Mouse (Mus musculus) lung, postnatal 0 days (tissue): ENCODE data around the gene Vgll2. TPM values are rescaled to one million over a fixed set of nuclear protein-coding genes. Genes with fewer than 3 reads are reported as not detected.

Experiments
- ATAC-seq: fragments of 200-750 bp; cut with Nextera tagmentation; 2 replicates; pipeline ENCODE4 v1.8.0; 2017; ENCODE audit warnings: moderate library complexity
- DNase-seq: peaks from one replicate; pipeline ENCODE4 v3.0.0-alpha.2; 2016; ENCODE audit warnings: low spot score
- H3K27ac ChIP-seq: fragments of 300-500 bp; sonication (generic); 2 replicates; pipeline ENCODE4 v1.5.1; 2014; ENCODE audit warnings: antibody characterized with exemption, mild to moderate bottlenecking, low read length, mixed read lengths
- H3K27me3 ChIP-seq: fragments of 300-500 bp; sonication (generic); replicated peaks from 2 replicates; pipeline ENCODE4 v1.6.1; 2014; ENCODE audit warnings: low read length, mixed read lengths; ENCODE audit not compliant: insufficient read depth
- H3K36me3 ChIP-seq: fragments of 300-500 bp; sonication (generic); 2 replicates; pipeline ENCODE4 v1.6.1; 2014; ENCODE audit warnings: low read length, mixed read lengths; ENCODE audit not compliant: insufficient read depth
- H3K4me1 ChIP-seq: fragments of 300-500 bp; sonication (generic); 2 replicates; pipeline ENCODE4 v1.6.1; 2014; ENCODE audit warnings: antibody characterized with exemption, low read depth, low read length, mixed read lengths; ENCODE audit not compliant: insufficient read depth
- H3K4me2 ChIP-seq: fragments of 300-500 bp; sonication (generic); replicated peaks from 2 replicates; pipeline ENCODE4 v1.6.1; 2014; ENCODE audit warnings: low read depth, mild to moderate bottlenecking, low read length, moderate library complexity, mixed read lengths
- H3K4me3 ChIP-seq: fragments of 300-500 bp; sonication (generic); 2 replicates; pipeline ENCODE4 v1.5.1; 2014; ENCODE audit warnings: low read depth, low read length
- H3K9ac ChIP-seq: fragments of 300-500 bp; sonication (generic); replicated peaks from 2 replicates; pipeline ENCODE4 v1.6.1; 2014; ENCODE audit warnings: low read depth, mild to moderate bottlenecking
- H3K9me3 ChIP-seq: fragments of 300-500 bp; sonication (generic); 2 replicates; pipeline ENCODE4 v1.6.1; 2016; ENCODE audit warnings: low read length, mixed read lengths
- CTCF ChIP-seq: IDR thresholded peaks from 2 replicates; pipeline ENCODE4 v1.5.1; 2016; ENCODE audit warnings: antibody characterized with exemption, mild to moderate bottlenecking
- EP300 ChIP-seq: IDR thresholded peaks from 2 replicates; pipeline ENCODE4 v1.6.1; 2016; ENCODE audit warnings: antibody characterized with exemption, mild to moderate bottlenecking, control low read depth
- WGBS: fragments of 180-500 bp; shearing (Covaris S2); extraction: QIAGEN DNeasy Blood & Tissue Kit; methylation state at CpG from one replicate; pipeline ENCODE4 v1.1.7; 2014; 5-methylcytosine and 5-hydroxymethylcytosine counted together
- polyA plus RNA-seq: library from polyadenylated mRNA; unstranded; fragments of >200 nt; fragmentation: Nextera tagmentation; extraction: Ambion mirVana; gene quantifications from 2 replicates; pipeline ENCODE4 v1.2.1, GENCODE M21; 2015

Gene Vgll2
- not detected in 2 replicates for polyA plus RNA-seq

DNA sequence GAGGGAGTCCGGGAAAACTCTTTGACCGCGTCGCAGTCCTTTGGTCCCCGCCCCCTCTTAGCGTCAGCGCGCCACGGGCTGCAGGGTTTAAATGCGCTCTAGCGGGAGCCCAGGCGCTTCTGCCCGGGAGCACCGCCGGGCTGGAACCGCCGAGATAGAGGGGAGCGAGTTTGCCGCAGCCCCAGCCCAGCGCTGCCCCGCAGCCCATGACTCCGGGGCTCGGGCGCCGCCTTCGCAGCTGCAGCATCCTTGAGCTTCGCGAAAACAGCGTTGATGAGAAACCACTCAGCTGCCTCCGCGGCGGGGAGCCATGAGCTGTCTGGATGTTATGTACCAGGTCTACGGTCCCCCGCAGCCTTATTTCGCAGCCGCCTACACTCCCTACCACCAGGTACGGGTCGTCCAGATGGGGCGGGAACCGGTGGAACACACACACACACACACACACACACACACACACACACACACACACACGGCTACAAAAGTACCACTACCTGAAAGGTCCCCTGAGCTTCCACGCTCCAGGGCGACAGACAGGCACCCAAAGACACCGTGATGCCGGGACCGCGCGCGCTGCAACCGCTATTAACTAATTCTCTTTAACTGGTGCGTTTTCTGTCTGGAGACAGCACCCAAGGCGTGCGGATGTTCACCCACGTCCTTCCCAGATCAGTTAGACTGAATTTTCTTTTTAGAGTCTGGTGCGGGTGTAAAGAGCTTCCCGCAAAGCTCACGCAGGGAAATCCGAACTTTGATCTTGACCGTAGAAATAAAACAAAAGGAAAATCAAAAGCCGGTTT is at the start of gene Vgll2:
Vgll2 (plus strand) TSS at position 90 of the 800 bp plus-strand sequence.
- WGBS: under 1% methylated on average over 56 of the region's 60 CpGs
- H3K4me1 ChIP-seq: 0 out of 2 replicates have a peak, but pooled peaks cover 5% of the 10 kb centered on the region
- no peak for TF ChIP-seq EP300
- TF ChIP-seq CTCF: no peak
- H3K27me3 ChIP-seq: peaks cover 67% of the 10 kb centered on the region
- no peaks in the 10 kb centered on the region for H3K36me3 ChIP-seq
- peak within 1 kb of the TSS; percentile 34 for H3K4me3 ChIP-seq
- DNase-seq (peak; percentile 37), ATAC-seq (peak; percentile 38)
- H3K27ac ChIP-seq: no peak within 1 kb of the TSS
- H3K9me3 ChIP-seq: no peaks in the 10 kb centered on the region
- H3K4me2 ChIP-seq: peak within 1 kb of the TSS; percentile 59
- no peak within 1 kb of the TSS for H3K9ac ChIP-seq

DNA sequence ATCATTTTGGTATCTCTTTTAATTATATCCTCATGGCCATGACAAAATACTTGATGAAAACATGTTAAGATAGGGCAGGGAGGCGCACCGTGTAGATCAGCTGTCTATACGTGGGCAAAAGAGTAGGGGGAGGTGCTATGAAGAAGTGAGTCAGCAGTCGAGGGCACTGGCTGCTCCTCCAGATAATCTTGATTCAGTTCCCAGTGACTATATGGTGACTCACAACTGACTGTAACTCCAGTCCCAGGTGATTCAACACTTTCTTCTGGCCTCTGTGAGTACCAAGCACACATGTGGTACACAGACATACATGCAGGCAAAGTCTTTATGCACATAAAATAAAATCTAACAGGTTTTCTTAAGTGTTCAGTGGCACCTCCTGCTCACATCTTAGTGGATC is 47.2 kb upstream of the Vgll2 start:
- H3K27me3 ChIP-seq: no peaks in the 10 kb centered on the region
- H3K4me2 ChIP-seq: no peak overlapping the region
- TF ChIP-seq EP300 (no peak), CTCF (no peak)
- 43% methylated on average over 4 of the region's 4 CpGs for WGBS
- H3K36me3 ChIP-seq: no peaks in the 10 kb centered on the region
- no peak overlapping the region for H3K9ac ChIP-seq
- no peak overlapping the region for H3K4me3 ChIP-seq
- H3K4me1 ChIP-seq: no peaks in the 10 kb centered on the region
- H3K27ac ChIP-seq: no peak overlapping the region
- DNase-seq (no peak), ATAC-seq (no peak)
- H3K9me3 ChIP-seq: no peaks in the 10 kb centered on the region

DNA sequence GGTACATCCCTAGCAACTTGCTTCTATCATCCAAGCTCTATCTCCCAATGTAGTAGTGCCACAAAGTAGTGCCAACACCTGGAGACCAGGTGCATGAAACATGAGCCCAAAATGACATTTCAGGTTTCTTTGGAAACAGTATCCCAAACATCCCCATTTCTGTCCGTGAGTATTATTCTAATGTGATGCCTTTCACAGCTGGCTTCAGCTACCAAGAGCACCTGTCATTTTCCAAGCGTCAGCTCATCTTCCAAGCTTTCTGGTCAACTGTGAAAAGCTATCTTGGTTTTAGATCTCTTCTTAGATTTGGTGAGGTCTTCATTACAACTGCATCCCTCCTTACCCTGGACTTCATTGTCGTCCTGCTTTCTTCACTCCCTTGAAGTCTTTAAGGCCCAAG is 46.7 kb upstream of the Vgll2 start:
- Histone ChIP-seq H3K9me3 (no peaks in the 10 kb centered on the region), H3K4me2 (no peak overlapping the region), H3K27ac (no peak overlapping the region), H3K9ac (no peak overlapping the region), H3K4me3 (no peak overlapping the region), H3K4me1 (no peaks in the 10 kb centered on the region), H3K36me3 (no peaks in the 10 kb centered on the region), H3K27me3 (no peaks in the 10 kb centered on the region)
- no peak for ATAC-seq
- WGBS: 69% methylated on average over 3 of the region's 3 CpGs
- TF ChIP-seq CTCF (no peak), EP300 (no peak)
- DNase-seq: no peak

DNA sequence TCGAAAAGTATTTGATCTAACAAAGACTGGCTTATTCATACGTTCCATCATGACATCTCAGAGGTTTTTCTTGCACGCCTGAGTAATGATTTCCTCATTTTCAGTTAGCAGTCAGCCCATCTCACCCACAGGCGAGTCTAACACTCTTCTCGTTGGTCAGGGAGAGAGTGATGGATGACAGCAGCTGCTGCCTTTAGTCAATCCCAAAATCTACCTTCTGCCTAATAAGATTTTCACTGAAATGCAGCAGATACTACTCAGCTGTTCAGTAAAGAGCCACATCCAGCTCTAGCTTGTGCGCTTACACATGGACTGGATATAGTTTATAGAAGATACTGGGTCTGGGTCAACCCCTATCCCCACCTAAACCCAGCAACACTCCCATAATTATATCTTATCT is 40.7 kb upstream of the Vgll2 start:
- Histone ChIP-seq H3K27me3 (no peaks in the 10 kb centered on the region), H3K27ac (no peak overlapping the region), H3K36me3 (no peaks in the 10 kb centered on the region), H3K4me1 (no peaks in the 10 kb centered on the region), H3K4me2 (no peak overlapping the region), H3K9me3 (no peaks in the 10 kb centered on the region), H3K4me3 (no peak overlapping the region), H3K9ac (no peak overlapping the region)
- 46% methylated on average over 6 of the region's 6 CpGs for WGBS
- TF ChIP-seq EP300: no peak
- no peak for TF ChIP-seq CTCF
- ATAC-seq (no peak), DNase-seq (no peak)

DNA sequence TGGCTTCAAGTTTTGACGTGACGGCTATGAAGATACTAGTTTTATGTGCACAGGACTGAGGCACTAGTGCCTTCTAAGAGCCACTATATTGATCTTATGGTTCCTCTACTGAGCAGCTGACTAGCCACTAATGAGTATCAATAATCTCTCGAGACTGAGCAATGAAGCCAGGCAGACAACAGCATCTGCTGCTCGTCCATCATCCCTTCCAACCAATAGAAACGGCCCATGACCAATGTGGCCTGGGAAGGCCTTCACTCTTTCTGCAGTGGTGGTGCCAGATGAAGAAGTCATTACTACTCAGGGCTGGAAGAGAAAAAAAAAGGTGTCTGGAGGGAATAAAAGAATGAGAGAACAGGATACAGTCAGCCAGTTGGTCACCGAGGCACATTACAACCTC is 39.9 kb upstream of the Vgll2 start:
- WGBS: 72% methylated on average over 6 of the region's 6 CpGs
- TF ChIP-seq CTCF (no peak), EP300 (no peak)

DNA sequence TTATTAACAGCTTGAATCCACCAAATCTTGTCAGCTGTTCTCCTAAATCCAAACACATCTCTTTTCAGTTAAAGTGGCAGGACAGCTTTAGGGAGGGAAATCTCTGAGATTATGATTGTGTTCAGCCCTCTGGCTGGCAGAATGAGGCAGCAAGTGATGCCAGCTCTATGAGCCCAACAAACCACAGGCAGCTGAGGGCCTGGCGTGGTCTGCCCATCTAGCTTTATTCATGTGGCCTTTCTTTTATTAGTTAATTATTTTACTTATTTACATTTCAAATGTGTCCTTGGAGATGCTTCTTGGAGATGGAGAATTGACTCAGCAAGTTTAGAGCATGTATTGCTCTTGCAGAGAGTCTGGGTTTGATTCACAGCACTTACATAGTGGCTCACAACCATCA is 3.8 kb upstream of the Vgll2 start:
- no peak for ATAC-seq

More for the DNA sequence above, 39.9 kb upstream of the Vgll2 start:
- no peak overlapping the region for H3K4me3 ChIP-seq
- no peak for ATAC-seq
- H3K9ac ChIP-seq: no peak overlapping the region
- H3K4me1 ChIP-seq: no peaks in the 10 kb centered on the region
- no peaks in the 10 kb centered on the region for H3K27me3 ChIP-seq
- no peak for DNase-seq
- H3K36me3 ChIP-seq: no peaks in the 10 kb centered on the region
- no peak overlapping the region for H3K27ac ChIP-seq
- no peaks in the 10 kb centered on the region for H3K9me3 ChIP-seq
- no peak overlapping the region for H3K4me2 ChIP-seq

More for the DNA sequence above, 3.8 kb upstream of the Vgll2 start:
- Histone ChIP-seq H3K4me2 (no peak overlapping the region), H3K27me3 (peaks cover 33% of the 10 kb centered on the region; the same call in 1 of the 2 replicates), H3K4me3 (no peak overlapping the region), H3K9me3 (no peaks in the 10 kb centered on the region), H3K4me1 (0 out of 2 replicates have a peak, but pooled peaks cover 5% of the 10 kb centered on the region), H3K27ac (no peak overlapping the region), H3K36me3 (no peaks in the 10 kb centered on the region), H3K9ac (no peak overlapping the region)
- no peak for DNase-seq
- WGBS: 81% methylated on average over 1 of the region's 1 CpGs
- TF ChIP-seq CTCF: no peak
- no peak for TF ChIP-seq EP300
